37 mouse cellular contexts compared by ENCODE assay signal in genomic region chr8:123402730-123403326, GRCm38 (mm10). TPM values are rescaled to one million over a fixed set of nuclear protein-coding genes. Genes with fewer than 3 reads are reported as not detected.
DNase-seq lines count a peak whose midpoint lies in the region; ATAC-seq and TF ChIP-seq lines count a peak whose summit lies in the region.
"Had no signal": no experiment of that assay in that cellular context is flagged by ENCODE, and none has a peak within 500 bp of the region (broad histone marks: within the 10 kb centered on the region; RNA-seq: fewer than 3 reads in every experiment).

No protein-coding gene starts in this region.

- no peak for DNase-seq in heart, postnatal 0 days (ENCODE audit: low spot score)
- DNase-seq in heart, adult 2 months = no peak
- DNase-seq in kidney, postnatal 4 days = peak; percentile 30 to 49
- no peak for DNase-seq in kidney, postnatal 25 days
- no peak for DNase-seq in thymus, adult 2 months
- DNase-seq in thymus, postnatal 10 days (ENCODE audit: low spot score in 2 of 2) = no peak
- no peak for DNase-seq in frontal cortex, postnatal 14 days (ENCODE audit: low spot score in 2 of 2)
- DNase-seq: adrenal gland, adult 2 months; adrenal gland, postnatal 36 days; cerebellum, adult 18-20 months; cerebellum, postnatal 10 days; gastrocnemius, postnatal 36 days; kidney, adult 2 months; layer of hippocampus, adult 9-11 months; liver, embryonic 13.5 days; lung, adult 18-20 months; lung, postnatal 36 days; right cerebral cortex, postnatal 4 days had no signal

- H3K9ac ChIP-seq in heart, postnatal 0 days (replicated peaks; ENCODE audit: low read depth, low read length) = no peak overlapping the region
- no peak overlapping the region for H3K9ac ChIP-seq in heart, adult 2 months (ENCODE audit: low read depth, low read length)
- H3K9ac ChIP-seq: embryonic facial prominence, embryonic 13.5 days; forebrain, embryonic 15.5 days; heart, embryonic 13.5 days; limb, embryonic 15.5 days; liver, embryonic 13.5 days; neural tube, embryonic 12.5 days had no signal

- ATAC-seq in heart, postnatal 0 days (ENCODE audit: insufficient read depth, low read depth) = no peak; the same call in 1 of the 2 replicates
- ATAC-seq: activated CD4-positive, CD25-positive, alpha-beta regulatory T cell, adult 4 months; CD4-positive, CD25-positive, alpha-beta regulatory T cell, adult 4 months; forebrain, embryonic 15.5 days; hindbrain, embryonic 16.5 days; midbrain, embryonic 16.5 days had no signal

- H3K4me3 ChIP-seq in heart, postnatal 0 days (ENCODE audit: low read depth, low read length) = no peak overlapping the region
- H3K4me3 ChIP-seq in heart, adult 2 months = no peak overlapping the region
- no peak overlapping the region for H3K4me3 ChIP-seq in thymus, adult 2 months (ENCODE audit: control insufficient read depth, insufficient read depth, low read length)
- H3K4me3 ChIP-seq: embryonic facial prominence, embryonic 13.5 days; forebrain, embryonic 10.5 days; forebrain, embryonic 15.5 days; gastrocnemius, adult 2 months; heart, embryonic 13.5 days; limb, embryonic 10.5 days; limb, embryonic 15.5 days; liver, embryonic 13.5 days; neural tube, embryonic 12.5 days had no signal

- no peaks in the 10 kb centered on the region for H3K9me3 ChIP-seq in heart, postnatal 0 days (replicated peaks; ENCODE audit: control insufficient read depth, low read length)
- H3K9me3 ChIP-seq: embryonic facial prominence, embryonic 13.5 days; forebrain, embryonic 10.5 days; forebrain, embryonic 15.5 days; heart, embryonic 13.5 days; limb, embryonic 10.5 days; limb, embryonic 15.5 days; liver, embryonic 13.5 days; neural tube, embryonic 12.5 days had no signal

- no peak for TF ChIP-seq POLR2A in heart, adult 2 months (IDR thresholded peaks at IDR 0.05; ENCODE audit: insufficient read depth, low read depth, low read length)
- no peak for TF ChIP-seq POLR2A in thymus, adult 2 months (IDR thresholded peaks at IDR 0.05; ENCODE audit: control insufficient read depth, extremely low read depth, insufficient read depth, low read length, poor library complexity)

- no peaks in the 10 kb centered on the region for H3K27me3 ChIP-seq in heart, postnatal 0 days (ENCODE audit: control insufficient read depth, insufficient read depth, low read length)
- H3K27me3 ChIP-seq in heart, adult 2 months (ENCODE audit: control insufficient read depth, insufficient read depth, low read length) = no peaks in the 10 kb centered on the region
- H3K27me3 ChIP-seq in thymus, adult 2 months (ENCODE audit: control insufficient read depth, insufficient read depth, low read length) = no peaks in the 10 kb centered on the region
- H3K27me3 ChIP-seq: forebrain, embryonic 15.5 days had no signal

- H3K36me3 ChIP-seq in heart, postnatal 0 days (replicated peaks; ENCODE audit: control insufficient read depth, insufficient read depth, low read length) = peaks cover 56% of the 10 kb centered on the region
- H3K36me3 ChIP-seq in heart, adult 2 months (ENCODE audit: control insufficient read depth, insufficient read depth, low read length) = no peaks in the 10 kb centered on the region
- peaks cover 6% of the 10 kb centered on the region; the same call in 1 of the 2 replicates for H3K36me3 ChIP-seq in thymus, adult 2 months (ENCODE audit: control insufficient read depth, insufficient read depth, low read length)

- TF ChIP-seq EP300 in heart, postnatal 0 days (IDR thresholded peaks at IDR 0.05; ENCODE audit: low read depth) = no peak
- no peak for TF ChIP-seq EP300 in heart, adult 2 months (IDR thresholded peaks at IDR 0.05; ENCODE audit: insufficient read depth, low read depth, low read length)

- H3K4me2 ChIP-seq in heart, postnatal 0 days (ENCODE audit: low read depth, low read length) = no peak overlapping the region
- H3K4me2 ChIP-seq: embryonic facial prominence, embryonic 13.5 days; forebrain, embryonic 15.5 days; heart, embryonic 13.5 days; limb, embryonic 15.5 days; liver, embryonic 13.5 days; midbrain, embryonic 11.5 days; neural tube, embryonic 12.5 days had no signal

- intact Hi-C loops in heart, adult 2 months (cut with DNase I) = no loop called here

- peak overlapping the region; percentile 33; the same call in 1 of the 2 replicates for H3K27ac ChIP-seq in heart, postnatal 0 days (ENCODE audit: low read depth)
- no peak overlapping the region for H3K27ac ChIP-seq in heart, adult 2 months
- H3K27ac ChIP-seq in thymus, adult 2 months (ENCODE audit: control insufficient read depth, insufficient read depth, low read length) = peak overlapping the region; percentile 70
- H3K27ac ChIP-seq: embryonic facial prominence, embryonic 13.5 days; forebrain, embryonic 10.5 days; forebrain, embryonic 15.5 days; gastrocnemius, adult 2 months; heart, embryonic 13.5 days; limb, embryonic 10.5 days; limb, embryonic 15.5 days; liver, embryonic 13.5 days; neural tube, embryonic 12.5 days had no signal

- no peak for TF ChIP-seq CTCF in heart, postnatal 0 days (IDR thresholded peaks at IDR 0.05; ENCODE audit: low read depth)
- no peak for TF ChIP-seq CTCF in heart, adult 2 months (IDR thresholded peaks at IDR 0.05)
- TF ChIP-seq CTCF in thymus, adult 2 months (IDR thresholded peaks at IDR 0.05; ENCODE audit: borderline replicate concordance, control insufficient read depth, extremely low read depth, insufficient read depth, low read length, poor library complexity) = no peak

- H3K79me2 ChIP-seq in heart, adult 2 months (replicated peaks; ENCODE audit: control insufficient read depth, insufficient read depth, low read length) = no peaks in the 10 kb centered on the region

- 67% methylated on average over 9 of the region's 9 CpGs for WGBS in heart, postnatal 0 days
- WGBS in heart, adult 2 months = 49% methylated on average over 9 of the region's 9 CpGs
- WGBS in thymus, adult 2 months = 92% methylated on average over 9 of the region's 9 CpGs

- no peaks in the 10 kb centered on the region for H3K4me1 ChIP-seq in heart, postnatal 0 days (ENCODE audit: control insufficient read depth, insufficient read depth)
- no peaks in the 10 kb centered on the region for H3K4me1 ChIP-seq in heart, adult 2 months (ENCODE audit: control insufficient read depth, insufficient read depth, low read length)
- peaks cover 97% of the 10 kb centered on the region for H3K4me1 ChIP-seq in thymus, adult 2 months (replicated peaks; ENCODE audit: control insufficient read depth, insufficient read depth, low read length)

RNA-seq across cellular contexts. Expression of gene Mc1r, which starts 4.1 kb away (rescaled TPM):
- total RNA-seq in heart, postnatal 0 days (2014; rRNA removed; ENCODE audit: low replicate concordance) = not detected in 2 replicates
- polyA plus RNA-seq in heart, postnatal 0 days (2015; fragmentation: Nextera tagmentation; extraction: Ambion mirVana) = not detected in 2 replicates
- not detected for total RNA-seq in heart, adult 2 months (2021)
- not detected in 2 replicates for polyA plus RNA-seq in heart, adult 2 months (2012; rRNA removed)
- polyA plus RNA-seq in thymus, adult 2 months (2012; rRNA removed) = 0.34 and 0.46 TPM in 2 replicates
- total RNA-seq: adrenal gland, adult 2 months; adrenal gland, postnatal 36 days; common myeloid progenitor, adult 5-6 weeks; gastrocnemius, adult 2 months; gastrocnemius, postnatal 36 days; left cerebral cortex, postnatal 10 days; megakaryocyte, adult 5-6 weeks had no signal
- polyA plus RNA-seq: activated CD4-positive, CD25-positive, alpha-beta regulatory T cell, adult 4 months; adrenal gland, adult 2 months; heart, embryonic 13.5 days; intestine, embryonic 14.5 days; kidney, adult 2 months; kidney, embryonic 16.5 days; limb, embryonic 10.5 days; liver, embryonic 13.5 days; spleen, adult 2 months had no signal

RNA-seq across cellular contexts. Expression of gene Tubb3, which starts 8.4 kb away (rescaled TPM):
- 1.8 and 6.1 TPM in 2 replicates for total RNA-seq in heart, postnatal 0 days (2014; rRNA removed; ENCODE audit: low replicate concordance)
- polyA plus RNA-seq in heart, postnatal 0 days (2015; fragmentation: Nextera tagmentation; extraction: Ambion mirVana) = 0.40 and 1.3 TPM in 2 replicates
- under 1 TPM in 1 of 2 experiments, not detected in 1; 0.59 TPM for total RNA-seq in heart, adult 2 months (2021)
- polyA plus RNA-seq in heart, adult 2 months (2012; rRNA removed) = 4.6 and 6.2 TPM in 2 replicates
- polyA plus RNA-seq in thymus, adult 2 months (2012; rRNA removed) = 19.4 and 31.5 TPM in 2 replicates
- total RNA-seq: gastrocnemius, adult 2 months had no signal

RNA-seq across cellular contexts. Expression of gene Def8, which starts 20.5 kb away (rescaled TPM):
- total RNA-seq in heart, postnatal 0 days (2014; rRNA removed; ENCODE audit: low replicate concordance) = 35.6 and 91.5 TPM in 2 replicates
- 28.3 and 30.9 TPM in 2 replicates for polyA plus RNA-seq in heart, postnatal 0 days (2015; fragmentation: Nextera tagmentation; extraction: Ambion mirVana)
- 10 to 100 TPM; 56.4 to 63.4 TPM for total RNA-seq in heart, adult 2 months (2021)
- 48.1 and 54.7 TPM in 2 replicates for polyA plus RNA-seq in heart, adult 2 months (2012; rRNA removed)
- 31.1 and 32.6 TPM in 2 replicates for polyA plus RNA-seq in thymus, adult 2 months (2012; rRNA removed)

RNA-seq across cellular contexts. Expression of gene Tcf25, which starts 29.3 kb away (rescaled TPM):
- total RNA-seq in heart, postnatal 0 days (2014; rRNA removed; ENCODE audit: low replicate concordance) = 172 and 193 TPM in 2 replicates
- 123 and 127 TPM in 2 replicates for polyA plus RNA-seq in heart, postnatal 0 days (2015; fragmentation: Nextera tagmentation; extraction: Ambion mirVana)
- total RNA-seq in heart, adult 2 months (2021) = 100 to 1,000 TPM; 125 to 134 TPM
- polyA plus RNA-seq in heart, adult 2 months (2012; rRNA removed) = 137 and 147 TPM in 2 replicates
- 256 and 261 TPM in 2 replicates for polyA plus RNA-seq in thymus, adult 2 months (2012; rRNA removed)

Comparison
In these comparisons a context has a peak if more than half of its experiments do, and no peak if none do; other contexts are left out.
1. DNase-seq: peak in kidney, postnatal 4 days (2 of 2); none in heart, postnatal 0 days (single experiment), heart, adult 2 months (0 of 2), kidney, postnatal 25 days (0 of 2), thymus, adult 2 months (single experiment), thymus, postnatal 10 days (0 of 2) and frontal cortex, postnatal 14 days (0 of 2).